Mouse (Mus musculus) ES-Bruce4 (cell line): ENCODE measurements around the gene Pigf. TPM values are rescaled to one million over a fixed set of nuclear protein-coding genes. Genes with fewer than 3 reads are reported as not detected.

Source experiments
- H3K27ac ChIP-seq: 2 replicates; pipeline ENCODE4 v1.5.1; 2012; ENCODE audit warnings: low read length, inconsistent platforms; ENCODE audit not compliant: insufficient read depth
- H3K27me3 ChIP-seq: 2 replicates; pipeline ENCODE4 v1.6.1; 2012; ENCODE audit warnings: mild to moderate bottlenecking, low read length, inconsistent platforms; ENCODE audit not compliant: control insufficient read depth, poor library complexity, insufficient read depth, severe bottlenecking
- H3K36me3 ChIP-seq: 2 replicates; pipeline ENCODE4 v1.6.1; 2012; ENCODE audit warnings: inconsistent platforms, mild to moderate bottlenecking, low read length, moderate library complexity; ENCODE audit not compliant: control insufficient read depth, poor library complexity, insufficient read depth, severe bottlenecking
- H3K4me1 ChIP-seq: one replicate; pipeline ENCODE4 v1.8.1; 2011; ENCODE audit warnings: low read length; ENCODE audit not compliant: control insufficient read depth, insufficient read depth
- H3K4me3 ChIP-seq: 2 replicates; pipeline ENCODE4 v1.5.1; 2011; ENCODE audit warnings: low read depth, mild to moderate bottlenecking, low read length
- H3K9ac ChIP-seq: 2 replicates; pipeline ENCODE4 v1.6.1; 2012; ENCODE audit warnings: low read depth, mild to moderate bottlenecking, inconsistent platforms; ENCODE audit not compliant: poor library complexity, severe bottlenecking
- H3K9me3 ChIP-seq: replicated peaks from 2 replicates; pipeline ENCODE4 v1.6.1; 2012; ENCODE audit warnings: mild to moderate bottlenecking, low read length, inconsistent platforms; ENCODE audit not compliant: control insufficient read depth, poor library complexity, insufficient read depth, severe bottlenecking
- CTCF ChIP-seq: IDR thresholded peaks from one replicate; pipeline ENCODE4 v1.8.1; 2011; ENCODE audit warnings: low read depth, low read length
- EP300 ChIP-seq: IDR thresholded peaks from 2 replicates; pipeline ENCODE4 v1.6.1; 2011; ENCODE audit warnings: low read depth, low read length; ENCODE audit not compliant: insufficient read depth
- POLR2A ChIP-seq: IDR thresholded peaks from one replicate; pipeline ENCODE4 v1.8.1; 2011; ENCODE audit warnings: low read length; ENCODE audit not compliant: insufficient read depth
- polyA plus RNA-seq: library from polyadenylated mRNA; stranded (reverse); fragments of >200 nt; gene quantifications from 2 replicates; pipeline ENCODE4 v1.2.4, GENCODE M21; 2011; ENCODE audit warnings: low read depth; ENCODE audit not compliant: missing spikeins, insufficient read depth, insufficient read length

The Pigf gene
- polyA plus RNA-seq, 1 experiment, result 58.3 TPM

DNA sequence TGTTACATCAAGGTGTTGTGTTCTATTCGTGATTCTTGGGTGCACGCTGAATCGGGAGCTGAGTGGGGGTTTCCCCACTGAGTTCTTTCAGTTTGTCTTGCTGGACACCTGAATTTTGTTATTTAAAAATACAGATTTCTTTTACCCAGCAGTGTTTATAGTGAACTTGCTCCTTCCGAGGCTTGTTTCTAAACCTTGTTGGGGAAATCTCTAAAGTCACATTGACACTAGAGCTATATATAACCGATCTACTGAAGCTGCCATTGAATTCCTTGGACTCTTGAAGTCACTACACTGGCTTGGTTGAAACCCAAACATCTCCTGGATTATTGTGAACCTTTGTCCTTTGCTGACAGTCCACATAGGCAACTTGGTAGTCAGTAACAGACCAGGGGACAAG, 68.0 kb downstream of the Pigf start:
- Histone ChIP-seq H3K27ac (no peak overlapping the region), H3K4me3 (no peak overlapping the region), H3K4me1 (peaks cover 3% of the 10 kb centered on the region), H3K27me3 (no peaks in the 10 kb centered on the region), H3K9ac (no peak overlapping the region), H3K9me3 (peaks cover 18% of the 10 kb centered on the region), H3K36me3 (no peaks in the 10 kb centered on the region)
- no peak for TF ChIP-seq EP300
- no peak for TF ChIP-seq CTCF
- no peak for TF ChIP-seq POLR2A

DNA sequence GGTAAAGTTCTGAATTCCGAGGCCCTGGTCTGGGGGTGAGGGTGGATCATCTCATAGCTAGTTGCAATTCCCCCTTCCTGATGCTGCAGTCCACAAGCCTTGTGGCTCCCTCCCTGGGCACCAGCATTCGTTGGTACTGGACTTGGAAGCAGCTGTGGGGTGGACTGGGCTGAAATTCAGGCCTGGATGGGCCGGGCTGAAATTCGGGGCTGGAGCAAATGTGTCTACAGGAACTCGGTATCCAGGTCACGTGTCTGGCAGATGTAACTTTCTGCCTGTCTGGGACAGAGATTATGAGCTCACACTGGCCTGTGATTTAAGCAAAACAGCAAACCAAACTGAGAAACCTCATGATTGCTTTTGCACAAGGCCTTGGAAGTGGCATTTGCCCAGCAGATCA, 76.4 kb downstream of the Pigf start:
- H3K9ac ChIP-seq, result no peak overlapping the region

DNA sequence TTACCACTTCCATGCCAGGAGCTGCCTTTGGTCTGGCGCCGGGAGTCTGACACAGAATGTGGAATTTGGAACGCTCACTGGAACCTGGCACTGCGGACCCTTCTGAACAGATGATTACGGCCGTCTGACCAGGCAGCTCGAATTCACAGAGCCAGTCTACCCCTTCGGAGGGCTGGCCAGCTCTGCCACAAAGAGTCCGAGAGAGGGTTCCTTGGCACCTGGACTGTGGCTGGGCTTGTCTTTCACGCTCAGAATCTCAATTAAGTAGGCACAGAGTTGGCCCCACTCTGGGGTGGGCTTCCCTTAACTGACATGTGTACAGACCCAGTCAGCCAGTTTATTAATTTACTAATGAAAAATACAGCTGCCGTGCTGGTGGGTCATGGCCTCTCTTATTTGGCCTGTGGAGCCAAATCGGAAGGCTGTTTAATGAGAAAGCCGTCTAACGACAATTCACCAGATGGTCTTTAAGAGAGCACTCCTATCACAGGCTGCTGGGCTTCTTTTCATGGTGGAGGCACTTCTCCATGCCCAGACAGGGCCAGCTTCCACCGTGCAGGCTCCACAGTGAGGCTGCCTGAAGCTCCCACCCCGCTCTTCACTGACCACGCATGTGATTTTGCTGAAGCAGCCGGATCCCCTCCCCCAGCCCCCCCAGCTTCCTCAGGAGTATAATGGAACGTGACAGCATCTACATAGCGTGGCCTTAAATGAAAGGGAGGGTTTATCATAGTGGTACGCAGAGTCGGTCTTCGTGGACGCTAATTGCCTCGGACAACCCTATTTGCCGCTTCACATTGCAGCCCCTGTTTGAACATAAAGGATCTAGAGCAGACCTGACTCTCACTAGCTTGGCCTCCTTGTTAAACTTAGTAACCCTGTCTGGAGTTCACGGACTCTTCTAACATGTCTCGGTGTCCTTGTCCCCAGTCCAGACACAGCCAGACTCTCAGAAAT, 77.1 kb downstream of the Pigf start, which contains the start of gene Atp6v1e2:
Gene Atp6v1e2, minus strand, starts transcription at position 58 of the 957 bp plus-strand sequence.
- no peak within 1 kb of the TSS for H3K27ac ChIP-seq
- H3K9ac ChIP-seq, result no peak within 1 kb of the TSS
- no peak within 1 kb of the TSS for H3K4me3 ChIP-seq
- peaks cover 4% of the 10 kb centered on the region for H3K4me1 ChIP-seq
- H3K36me3 ChIP-seq, result no peaks in the 10 kb centered on the region
- H3K9me3 ChIP-seq, result no peaks in the 10 kb centered on the region
- no peak for TF ChIP-seq POLR2A
- no peak for TF ChIP-seq CTCF
- no peak for TF ChIP-seq EP300
- no peaks in the 10 kb centered on the region for H3K27me3 ChIP-seq

More for the DNA sequence above, 76.4 kb downstream of the Pigf start:
- H3K9me3 ChIP-seq, result no peaks in the 10 kb centered on the region
- no peaks in the 10 kb centered on the region for H3K27me3 ChIP-seq
- H3K36me3 ChIP-seq, result no peaks in the 10 kb centered on the region
- peaks cover 4% of the 10 kb centered on the region for H3K4me1 ChIP-seq
- H3K27ac ChIP-seq, result no peak overlapping the region
- no peak overlapping the region for H3K4me3 ChIP-seq
- TF ChIP-seq CTCF (no peak), POLR2A (no peak), EP300 (no peak)

Other genes with a start within 250 kb of the Pigf start
- not detected in 2 replicates for gene Tmem247, start 108.1 kb downstream of the Pigf start, polyA plus RNA-seq
- 0.48 TPM in 1 of 2 replicates, not detected in the other for gene Atp6v1e2, start 77.5 kb downstream of the Pigf start, polyA plus RNA-seq
- gene Rhoq, start 62.3 kb downstream of the Pigf start, polyA plus RNA-seq, result 42.1 and 47.1 TPM in 2 replicates
- gene Cript, start 144 bp upstream of the Pigf start, polyA plus RNA-seq, result 55.7 and 60.6 TPM in 2 replicates
- 11.2 and 11.5 TPM in 2 replicates for gene Socs5, start 82.3 kb upstream of the Pigf start, polyA plus RNA-seq
- 34.1 and 35.2 TPM in 2 replicates for gene Mcfd2, start 240.5 kb upstream of the Pigf start, polyA plus RNA-seq